Mouse (Mus musculus) neural tube, embryonic 11.5 days (tissue): ENCODE measurements around the gene Wdr61. TPM values are rescaled to one million over a fixed set of nuclear protein-coding genes. Genes with fewer than 3 reads are reported as not detected.
A peak's percentile ranks its signal among the peaks of the same experiment; 100 is the strongest.
"Not testable (repeated sequence)": the region's sequence is repeated elsewhere in the genome, so short reads cannot be mapped to it uniquely, and the experiment has no call there.

Experiments used
- ATAC-seq: fragments of 200-750 bp; cut with Nextera tagmentation; 2 replicates; pipeline ENCODE4 v1.8.0; 2017; ENCODE audit warnings: moderate number of reproducible peaks, mild to moderate bottlenecking, moderate TSS enrichment, moderate library complexity; ENCODE audit not compliant: insufficient read depth, low FRiP score, low TSS enrichment
- DNase-seq: peaks from one replicate; pipeline ENCODE4 v3.0.0-alpha.2; 2015; ENCODE audit warnings: low spot score
- H3K27ac ChIP-seq: fragments of 300-500 bp; sonication (generic); 2 replicates; pipeline ENCODE4 v1.5.1; 2014; ENCODE audit warnings: low read depth, mild to moderate bottlenecking, low read length
- H3K27me3 ChIP-seq: fragments of 300-500 bp; sonication (generic); 2 replicates; pipeline ENCODE4 v1.6.1; 2014; ENCODE audit warnings: mild to moderate bottlenecking, low read length, mixed read lengths; ENCODE audit not compliant: control insufficient read depth, insufficient read depth
- H3K36me3 ChIP-seq: fragments of 300-500 bp; sonication (generic); 2 replicates; pipeline ENCODE4 v1.6.1; 2014; ENCODE audit warnings: mild to moderate bottlenecking, low read length, moderate library complexity, mixed read lengths; ENCODE audit not compliant: control insufficient read depth, insufficient read depth
- H3K4me1 ChIP-seq: fragments of 300-500 bp; sonication (generic); 2 replicates; pipeline ENCODE4 v1.6.1; 2014; ENCODE audit warnings: low read length, mixed read lengths; ENCODE audit not compliant: control insufficient read depth, insufficient read depth
- H3K4me2 ChIP-seq: fragments of 300-500 bp; sonication (generic); 2 replicates; pipeline ENCODE4 v1.6.1; 2014; ENCODE audit warnings: low read depth, mild to moderate bottlenecking, moderate library complexity
- H3K4me3 ChIP-seq: fragments of 300-500 bp; sonication (generic); 2 replicates; pipeline ENCODE4 v1.5.1; 2014; ENCODE audit warnings: low read depth, low read length
- H3K9ac ChIP-seq: fragments of 300-500 bp; sonication (generic); 2 replicates; pipeline ENCODE4 v1.6.1; 2014; ENCODE audit warnings: mild to moderate bottlenecking, low read length
- H3K9me3 ChIP-seq: fragments of 300-500 bp; sonication (generic); 2 replicates; pipeline ENCODE4 v1.6.1; 2016; ENCODE audit warnings: low read length; ENCODE audit not compliant: control insufficient read depth
- WGBS: fragments of 180-500 bp; shearing (Covaris S2); extraction: QIAGEN DNeasy Blood & Tissue Kit; methylation state at CpG from one replicate; pipeline ENCODE4 v1.1.7; 2014; 5-methylcytosine and 5-hydroxymethylcytosine counted together
- polyA plus RNA-seq: library from polyadenylated mRNA; unstranded; fragments of >200 nt; fragmentation: Nextera tagmentation; extraction: Ambion mirVana; gene quantifications from 2 replicates; pipeline ENCODE4 v1.2.1, GENCODE M21; 2014

Wdr61 gene
- polyA plus RNA-seq, 1 experiment from 2014 or later = 145 TPM

DNA sequence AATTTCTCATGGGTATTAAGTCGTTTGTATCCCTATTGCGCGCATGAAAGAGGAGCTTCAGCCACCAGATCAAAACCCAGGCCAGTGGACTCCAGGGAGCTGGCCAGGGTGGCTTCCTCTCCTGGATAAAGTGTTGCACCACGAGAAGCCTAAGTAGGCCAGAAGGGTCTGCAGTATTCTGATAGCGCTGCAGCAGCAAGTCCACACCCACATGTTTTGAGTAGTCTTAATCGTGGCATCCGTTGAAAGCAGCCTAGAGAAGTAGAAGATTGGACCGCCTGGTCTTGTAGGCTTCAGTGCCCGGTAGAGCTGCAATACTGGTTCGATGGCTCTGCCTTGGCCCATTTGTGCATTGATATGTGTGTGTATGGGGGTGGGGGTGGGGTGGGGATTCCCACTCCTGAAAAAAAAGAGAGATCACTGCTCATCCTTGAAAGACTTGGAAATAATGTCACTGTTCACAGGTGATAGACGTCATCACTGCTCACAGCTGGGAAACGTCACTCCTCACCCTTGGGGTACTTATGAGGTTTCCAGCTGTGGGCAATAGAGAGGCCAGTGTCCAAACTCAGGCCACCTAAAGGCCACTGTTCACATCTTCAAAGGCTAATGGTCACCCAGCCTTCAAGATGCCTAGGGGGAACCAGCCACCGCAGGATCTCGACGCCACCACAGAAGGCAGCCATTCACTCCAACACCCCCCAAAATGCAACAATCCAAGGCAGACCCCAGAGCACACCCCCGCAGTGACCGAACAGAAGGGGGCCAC, 35.8 kb downstream of the Wdr61 start, which contains the start of gene Dnaja4:
TSS of gene Dnaja4 (plus strand) at position 556 of the 769 bp plus-strand sequence.
- Histone ChIP-seq H3K4me3 (peak within 1 kb of the TSS; percentile 64), H3K27me3 (peaks cover 28% of the 10 kb centered on the region), H3K4me1 (0 out of 2 replicates have a peak, but pooled peaks cover 6% of the 10 kb centered on the region), H3K9ac (peak within 1 kb of the TSS; percentile 70), H3K9me3 (no peaks in the 10 kb centered on the region; the same call in 1 of the 2 replicates), H3K36me3 (no peaks in the 10 kb centered on the region), H3K27ac (no peak within 1 kb of the TSS), H3K4me2 (peak within 1 kb of the TSS; percentile 72)
- ATAC-seq = peak; percentile 20
- DNase-seq = no peak
- 67% methylated on average over 17 of the region's 17 CpGs for WGBS

DNA sequence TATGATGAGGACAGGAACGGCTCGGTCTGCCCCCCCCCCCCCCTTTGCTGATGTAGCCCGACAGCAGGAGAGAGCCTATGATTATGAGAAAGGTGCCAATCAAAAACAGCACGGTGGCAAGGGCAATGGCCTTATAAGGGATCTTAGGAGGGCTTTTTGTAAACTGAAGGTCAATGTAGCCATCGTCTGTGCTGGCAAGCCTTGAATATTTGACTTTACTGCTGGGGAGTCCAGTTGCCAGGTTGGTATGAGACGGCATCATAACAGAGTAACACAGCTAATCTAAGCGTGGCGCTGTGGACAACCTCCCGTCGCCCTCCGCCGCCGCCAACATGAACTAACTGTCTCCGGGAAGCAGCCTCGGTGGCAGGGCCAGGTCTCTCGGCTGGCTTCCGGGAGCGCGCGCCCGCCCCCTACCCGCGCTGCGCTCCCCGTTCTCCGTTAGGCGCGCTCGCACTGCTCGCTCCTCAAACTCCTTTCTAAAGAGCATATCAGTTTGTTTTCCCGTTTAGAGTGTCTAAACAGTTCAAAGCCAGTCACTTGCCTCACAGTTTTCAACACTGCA, 43.0 kb downstream of the Wdr61 start:
- not testable (repeated sequence) for H3K27me3 ChIP-seq, H3K9me3 ChIP-seq, ATAC-seq, H3K27ac ChIP-seq, H3K9ac ChIP-seq, H3K36me3 ChIP-seq, H3K4me1 ChIP-seq
- 5% methylated on average over 31 of the region's 31 CpGs for WGBS
- peak overlapping the region; percentile 39 for H3K4me2 ChIP-seq
- peak overlapping the region; percentile 15; the same call in 1 of the 2 replicates for H3K4me3 ChIP-seq
- DNase-seq = peak; percentile 46

DNA sequence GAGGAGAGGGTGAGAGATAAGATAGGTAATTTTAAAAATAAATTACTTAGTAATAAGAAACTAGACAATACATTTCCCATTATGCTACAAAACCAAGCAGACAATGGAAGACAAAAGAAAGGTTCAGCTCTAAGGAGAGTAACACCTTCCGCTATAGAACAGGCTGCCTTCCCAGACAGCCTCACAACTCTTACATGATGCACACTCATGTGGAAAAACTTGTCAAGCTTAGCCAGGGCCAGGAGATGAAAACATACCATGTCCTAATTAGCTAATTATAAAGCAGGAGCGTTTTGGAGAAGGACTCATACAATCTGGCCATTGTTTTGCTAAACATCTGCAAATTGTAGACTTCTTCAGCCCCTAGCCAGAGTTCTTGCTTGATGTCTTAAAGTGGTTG, 43.6 kb downstream of the Wdr61 start:
- not testable (repeated sequence) for H3K9ac ChIP-seq, H3K27ac ChIP-seq, ATAC-seq, H3K36me3 ChIP-seq, DNase-seq, H3K9me3 ChIP-seq, H3K4me1 ChIP-seq, H3K4me3 ChIP-seq, H3K27me3 ChIP-seq, H3K4me2 ChIP-seq
- WGBS = 75% methylated on average over 2 of the region's 2 CpGs

DNA sequence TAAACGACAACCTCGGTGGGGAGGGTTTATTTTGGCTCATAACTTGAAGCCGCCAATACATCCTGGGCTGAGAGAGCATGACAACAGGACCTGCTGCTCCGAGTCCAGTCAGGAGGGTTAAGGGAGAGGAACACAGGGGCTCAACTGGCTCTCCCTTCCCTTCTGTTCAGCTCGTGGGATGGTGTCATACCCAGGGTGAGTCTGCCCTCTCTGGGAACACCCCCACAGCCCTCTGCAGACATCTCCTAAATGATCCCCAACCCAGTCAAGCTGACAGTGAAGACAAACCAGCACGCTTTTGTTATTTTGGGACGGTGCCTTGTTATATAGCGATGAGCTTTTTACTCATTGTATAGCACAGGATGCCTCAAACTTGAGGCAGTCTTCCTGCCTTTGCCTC, 44.9 kb downstream of the Wdr61 start:
- no peak overlapping the region for H3K9ac ChIP-seq
- H3K9me3 ChIP-seq = no peaks in the 10 kb centered on the region
- H3K27ac ChIP-seq = no peak overlapping the region
- no peak overlapping the region for H3K4me3 ChIP-seq
- no peak overlapping the region for H3K4me2 ChIP-seq
- ATAC-seq = no peak
- DNase-seq = no peak
- H3K36me3 ChIP-seq = no peaks in the 10 kb centered on the region
- no peaks in the 10 kb centered on the region for H3K27me3 ChIP-seq
- H3K4me1 ChIP-seq = no peaks in the 10 kb centered on the region
- WGBS = 78% methylated on average over 8 of the region's 8 CpGs

DNA sequence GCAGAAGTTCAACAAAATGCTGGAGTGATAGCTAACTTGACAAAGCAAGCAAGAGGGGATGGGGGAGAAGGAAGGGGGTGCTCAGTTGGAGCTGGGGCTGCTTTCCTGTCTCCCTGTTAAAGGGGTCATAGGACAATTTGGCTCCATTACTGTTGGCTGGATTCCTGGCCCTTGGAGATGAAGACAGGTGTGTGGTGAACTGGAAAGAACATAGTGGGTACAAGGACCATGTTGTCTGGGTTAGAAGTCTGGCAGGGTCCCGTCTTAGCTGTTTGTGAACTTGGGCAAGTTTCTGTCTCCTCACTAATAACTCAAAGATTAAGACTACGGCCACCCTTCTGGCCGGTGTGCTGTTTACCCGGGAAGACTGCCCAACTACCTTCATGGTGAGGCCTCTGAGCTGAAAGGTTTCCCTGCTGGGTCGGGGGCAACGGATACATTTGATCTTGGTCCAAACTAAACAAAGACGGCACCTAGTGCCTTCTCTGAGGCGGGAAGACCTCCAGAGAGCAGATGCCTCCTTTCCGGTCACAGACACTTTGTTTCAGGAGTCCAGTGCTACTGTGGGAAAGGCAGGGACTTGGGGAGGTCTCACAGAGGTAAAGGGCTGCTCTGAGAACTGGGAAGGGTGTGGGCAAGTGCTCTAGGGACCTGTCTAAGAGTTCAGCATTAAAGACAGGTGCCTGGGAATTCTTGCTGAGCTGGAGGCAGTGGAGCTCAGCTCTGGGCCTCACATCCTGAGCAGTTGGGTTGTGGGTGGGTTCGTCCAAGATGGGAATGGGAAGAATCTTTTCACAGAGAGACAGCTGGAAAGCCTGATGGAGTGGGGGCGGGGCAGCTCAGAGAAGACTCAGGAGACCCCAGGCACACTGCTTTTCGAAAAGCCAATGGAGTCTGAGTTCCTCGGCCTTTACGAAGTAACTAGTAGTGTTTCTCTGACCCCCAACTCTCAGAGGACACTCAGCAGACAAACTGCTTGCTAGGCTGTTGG, 46.8 kb downstream of the Wdr61 start:
- Histone ChIP-seq H3K9me3 (no peaks in the 10 kb centered on the region), H3K4me3 (no peak overlapping the region), H3K4me1 (no peaks in the 10 kb centered on the region), H3K36me3 (no peaks in the 10 kb centered on the region), H3K9ac (no peak overlapping the region), H3K27me3 (no peaks in the 10 kb centered on the region), H3K27ac (no peak overlapping the region), H3K4me2 (no peak overlapping the region)
- DNase-seq (no peak), ATAC-seq (no peak)
- WGBS = 59% methylated on average over 14 of the region's 14 CpGs

DNA sequence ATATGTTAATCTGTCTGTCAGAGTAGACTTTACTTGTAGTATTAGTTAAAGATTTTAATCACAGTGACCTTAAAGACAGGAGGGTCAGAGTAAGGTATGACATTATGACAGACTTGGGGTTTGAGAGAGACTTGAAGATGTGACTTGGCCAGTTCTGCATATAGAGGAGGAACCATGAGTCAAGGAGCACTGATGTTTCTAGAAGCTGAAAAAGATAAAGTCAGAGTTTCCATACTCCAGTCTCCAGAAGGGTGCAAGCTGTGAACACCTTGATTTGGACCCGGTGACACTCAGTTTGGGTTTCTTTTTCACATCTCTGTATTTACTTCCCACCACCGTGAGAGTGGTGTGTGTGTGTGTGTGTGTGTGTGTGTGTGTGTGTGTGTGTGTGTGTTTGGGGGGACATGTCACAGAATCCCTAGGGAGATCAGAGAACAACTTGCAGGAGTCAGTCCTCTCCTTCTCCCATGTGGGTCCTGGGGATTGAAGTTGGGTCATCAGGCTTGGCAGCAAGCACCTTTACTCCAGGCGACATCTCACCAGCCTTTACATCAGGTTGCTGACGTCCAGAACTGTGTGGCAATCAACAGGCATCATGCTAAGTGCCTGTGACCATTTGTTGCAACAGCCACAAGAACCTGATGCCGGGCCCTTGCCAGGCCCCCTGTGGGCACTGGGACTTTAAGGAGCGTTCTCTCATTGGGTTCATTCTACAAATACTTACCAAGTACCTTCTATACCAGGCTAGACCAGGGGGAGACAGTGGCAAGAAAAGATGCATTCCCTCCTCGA, 50.3 kb downstream of the Wdr61 start:
- H3K4me2 ChIP-seq = no peak overlapping the region
- H3K36me3 ChIP-seq = no peaks in the 10 kb centered on the region
- no peaks in the 10 kb centered on the region for H3K4me1 ChIP-seq
- no peak overlapping the region for H3K27ac ChIP-seq
- no peak overlapping the region for H3K4me3 ChIP-seq
- no peaks in the 10 kb centered on the region for H3K27me3 ChIP-seq
- 69% methylated on average over 7 of the region's 7 CpGs for WGBS
- no peak overlapping the region for H3K9ac ChIP-seq
- DNase-seq (no peak), ATAC-seq (no peak)
- no peaks in the 10 kb centered on the region for H3K9me3 ChIP-seq

DNA sequence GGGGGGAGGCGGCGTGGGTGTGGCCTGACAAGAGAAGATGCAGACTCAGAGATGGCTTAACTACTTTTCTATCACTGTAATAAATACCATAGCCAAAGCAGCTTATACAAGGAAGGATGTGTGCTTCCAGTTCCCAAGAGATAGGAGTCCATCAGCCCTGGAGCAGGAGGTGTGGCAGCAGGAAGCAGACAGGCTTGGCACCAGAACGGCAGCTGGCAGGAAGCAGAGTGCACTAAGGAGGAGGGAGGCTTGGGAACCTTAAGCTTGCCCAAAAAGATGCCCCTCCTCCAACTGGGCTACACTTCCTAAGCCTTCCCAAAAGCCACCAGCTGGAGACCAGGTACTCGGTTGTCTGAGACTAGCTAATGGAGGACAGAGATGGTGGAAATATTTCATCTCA, 51.5 kb downstream of the Wdr61 start:
- Histone ChIP-seq H3K4me2 (no peak overlapping the region), H3K4me1 (no peaks in the 10 kb centered on the region), H3K27me3 (no peaks in the 10 kb centered on the region), H3K9ac (no peak overlapping the region), H3K27ac (no peak overlapping the region), H3K4me3 (no peak overlapping the region), H3K9me3 (no peaks in the 10 kb centered on the region), H3K36me3 (no peaks in the 10 kb centered on the region)
- DNase-seq (no peak), ATAC-seq (no peak)
- WGBS = 92% methylated on average over 4 of the region's 4 CpGs

DNA sequence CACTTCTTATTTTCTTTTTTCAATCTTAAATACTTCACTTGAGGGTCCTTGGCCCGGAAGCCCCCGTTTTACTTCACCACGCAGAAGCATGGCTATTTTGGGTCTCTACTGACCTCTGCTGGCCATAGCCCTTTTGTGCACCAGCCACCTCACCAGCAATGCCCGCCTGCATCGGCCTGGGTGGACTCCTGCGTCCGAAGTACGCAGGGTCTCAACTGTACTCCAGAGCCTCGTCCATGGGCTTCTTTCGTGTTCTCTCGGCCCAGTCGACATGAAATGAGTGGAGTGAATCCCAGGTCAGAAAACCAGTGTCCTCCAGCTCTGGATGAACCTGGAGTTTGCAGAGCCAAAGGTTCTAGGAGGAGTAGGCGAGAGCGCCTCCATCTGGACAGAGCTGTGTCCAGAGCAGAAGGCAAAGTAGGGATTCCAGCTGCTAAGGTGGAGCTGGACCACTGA, 57.8 kb downstream of the Wdr61 start:
- DNase-seq = peak; percentile 88
- no peaks in the 10 kb centered on the region for H3K4me1 ChIP-seq
- peak overlapping the region; percentile 59 for H3K4me2 ChIP-seq
- no peak overlapping the region for H3K27ac ChIP-seq
- ATAC-seq = peak; percentile 68; the same call in 1 of the 2 replicates
- H3K36me3 ChIP-seq = no peaks in the 10 kb centered on the region
- H3K9ac ChIP-seq = 0 out of 2 replicates have a peak overlapping the region, but pooled peaks have one; percentile 30
- H3K9me3 ChIP-seq = no peaks in the 10 kb centered on the region
- H3K27me3 ChIP-seq = no peaks in the 10 kb centered on the region
- H3K4me3 ChIP-seq = 0 out of 2 replicates have a peak overlapping the region, but pooled peaks have one; percentile 24
- WGBS = 3% methylated on average over 14 of the region's 14 CpGs
